Mouse (Mus musculus) duodenum, adult 2 months (tissue): ENCODE results near the gene Gm10488. TPM values are rescaled to one million over a fixed set of nuclear protein-coding genes. Genes with fewer than 3 reads are reported as not detected.

ENCODE experiments used
- polyA plus RNA-seq: library from polyadenylated mRNA; depleted of rRNA; stranded (reverse); fragments of >200 nt; gene quantifications from 2 replicates; pipeline ENCODE4 v1.2.3, GENCODE M21; 2012; ENCODE audit warnings: low replicate concordance; rRNA removed

Gm10488 gene
- polyA plus RNA-seq: not detected in 2 replicates

DNA sequence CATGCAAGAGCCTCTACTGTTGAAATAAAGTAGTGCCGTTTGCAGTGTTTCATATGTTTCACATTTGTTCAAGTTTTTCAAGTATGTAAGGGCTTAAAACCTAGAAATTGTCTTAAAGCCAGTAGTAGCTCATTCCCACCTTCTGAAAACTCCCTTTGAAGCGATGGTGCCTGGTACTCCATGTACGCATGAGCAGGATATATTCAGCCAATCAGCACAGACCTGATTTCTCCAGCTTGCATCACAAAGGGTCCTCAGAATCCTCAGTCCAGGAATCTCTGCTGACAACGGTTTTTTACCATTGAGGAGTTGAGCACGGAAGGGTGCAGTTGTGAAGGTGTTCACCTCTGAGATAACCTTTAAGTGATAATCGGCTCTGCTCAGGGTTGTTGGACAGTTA, at the start of gene Gm10488:
Gene Gm10488, plus strand, starts transcription at position 301 of the 400 bp plus-strand sequence.

